Mouse (Mus musculus): ENCODE measurements around the gene Dpy19l3. TPM values are rescaled to one million over a fixed set of nuclear protein-coding genes. Genes with fewer than 3 reads are reported as not detected.
A peak's percentile ranks its signal among the peaks of the same experiment; 100 is the strongest.

Dpy19l3 gene
- polyA plus RNA-seq, 1 experiment from 2014 or later: 15.9 TPM

DNA sequence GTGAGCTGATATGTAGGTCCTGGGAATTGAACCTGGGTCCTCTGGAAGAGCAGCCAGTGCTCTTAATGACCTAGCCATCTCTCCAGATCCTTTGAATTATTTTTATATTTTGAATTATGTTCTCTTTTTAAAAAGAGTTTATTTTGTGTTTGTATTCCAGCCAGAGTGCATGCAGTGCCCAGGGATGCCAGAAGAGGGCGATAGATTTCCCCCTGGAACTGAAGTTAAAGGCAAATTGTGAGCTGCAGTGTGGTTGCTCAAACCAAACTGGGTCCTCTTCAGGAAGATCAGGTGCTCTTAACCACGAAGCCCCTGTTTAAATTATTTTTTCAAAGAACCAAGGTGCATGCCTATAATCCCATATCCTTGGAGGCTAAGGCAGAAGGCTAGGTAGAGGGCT lies 5.3 kb upstream of the Dpy19l3 start:
- no peaks in the 10 kb centered on the region for H3K36me3 ChIP-seq (ENCODE audit: control insufficient read depth, insufficient read depth, low read length)
- WGBS (ENCODE audit: insufficient replicate concordance): 5% methylated on average over 2 of the region's 2 CpGs
- no peak for ATAC-seq (replicated peaks; ENCODE audit: insufficient number of reproducible peaks, low FRiP score, low TSS enrichment)
- H3K4me3 ChIP-seq (ENCODE audit: low read depth, low read length): no peak overlapping the region
- no peaks in the 10 kb centered on the region for H3K4me1 ChIP-seq (ENCODE audit: control insufficient read depth, insufficient read depth, low read length)
- no peak overlapping the region for H3K9ac ChIP-seq (ENCODE audit: low read depth, low read length)
- no peaks in the 10 kb centered on the region for H3K27me3 ChIP-seq (ENCODE audit: control insufficient read depth, insufficient read depth, low read length)
- no peak overlapping the region for H3K4me2 ChIP-seq
- no peaks in the 10 kb centered on the region for H3K9me3 ChIP-seq (replicated peaks; ENCODE audit: control insufficient read depth, low read length)
- H3K27ac ChIP-seq (ENCODE audit: low read depth, low read length): no peak overlapping the region

DNA sequence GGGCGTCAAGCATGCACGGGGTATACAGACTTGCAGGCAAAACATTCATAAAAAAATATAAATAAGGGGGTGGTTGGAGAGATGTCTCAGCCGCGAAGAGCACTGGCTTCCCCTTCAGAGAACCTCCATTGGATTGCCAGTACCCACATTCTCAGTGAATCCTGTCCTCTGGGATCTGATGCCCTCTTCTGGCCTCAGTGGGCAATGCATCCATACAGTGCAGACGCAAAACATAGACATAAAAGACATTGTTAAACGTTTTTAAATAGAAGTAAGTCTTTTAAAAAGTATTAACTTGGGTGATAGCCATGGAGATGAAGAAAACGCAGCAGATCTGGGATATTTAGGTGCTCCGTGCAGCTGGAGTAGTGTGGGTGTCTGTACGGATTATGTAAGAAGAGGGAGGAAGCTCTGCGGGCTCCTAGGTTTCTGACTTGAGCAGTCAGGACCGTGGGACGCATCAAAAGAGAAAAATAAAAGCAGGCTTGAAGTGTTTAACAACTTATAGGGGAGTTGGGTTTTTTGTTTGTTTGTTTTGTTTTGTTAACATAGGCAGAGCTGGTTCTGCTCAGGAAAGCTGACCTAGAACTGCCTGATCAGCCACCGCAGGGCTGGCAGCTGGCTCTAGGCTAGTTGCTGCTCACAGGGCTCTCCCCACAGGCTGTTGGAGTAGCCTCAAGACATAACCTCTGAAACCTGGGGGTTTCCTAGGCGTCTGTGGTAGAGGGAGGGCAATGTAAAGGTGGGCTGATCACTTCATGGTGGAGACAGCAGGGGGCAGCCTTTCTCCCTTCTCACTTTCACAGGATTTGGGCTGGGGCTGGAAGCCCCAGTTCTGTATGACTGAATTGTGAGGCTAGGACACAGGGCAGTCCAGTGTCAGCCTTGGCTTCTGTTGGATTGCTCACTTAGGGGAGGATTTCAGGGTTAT lies 2.5 kb upstream of the Dpy19l3 start:
- Histone ChIP-seq H3K27ac (ENCODE audit: low read depth, low read length) (no peak overlapping the region), H3K9me3 (replicated peaks; ENCODE audit: control insufficient read depth, low read length) (no peaks in the 10 kb centered on the region), H3K9ac (ENCODE audit: low read depth, low read length) (no peak overlapping the region), H3K36me3 (ENCODE audit: control insufficient read depth, insufficient read depth, low read length) (no peaks in the 10 kb centered on the region), H3K4me3 (ENCODE audit: low read depth, low read length) (no peak overlapping the region), H3K4me2 (no peak overlapping the region), H3K4me1 (ENCODE audit: control insufficient read depth, insufficient read depth, low read length) (peaks cover 2% of the 10 kb centered on the region; the same call in 1 of the 2 replicates), H3K27me3 (ENCODE audit: control insufficient read depth, insufficient read depth, low read length) (no peaks in the 10 kb centered on the region)
- ATAC-seq (replicated peaks; ENCODE audit: insufficient number of reproducible peaks, low FRiP score, low TSS enrichment): no peak
- WGBS (ENCODE audit: insufficient replicate concordance): 35% methylated on average over 14 of the region's 14 CpGs

DNA sequence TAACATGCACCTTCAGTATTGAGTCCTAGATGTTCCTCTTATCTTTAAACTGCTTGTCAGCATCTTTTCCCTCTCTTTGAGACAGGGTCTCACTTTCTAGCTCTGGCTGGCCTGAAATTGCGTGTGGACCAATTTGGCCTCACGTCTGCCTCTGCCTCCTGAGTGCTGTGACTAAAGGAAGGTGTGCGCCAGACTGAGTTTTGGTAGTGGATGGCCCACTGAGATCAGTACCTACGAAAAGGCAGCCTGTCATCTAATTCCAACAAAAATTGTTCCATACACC lies 573 bp upstream of the Dpy19l3 start:
- H3K36me3 ChIP-seq (ENCODE audit: control insufficient read depth, insufficient read depth, low read length): no peaks in the 10 kb centered on the region
- H3K4me1 ChIP-seq (ENCODE audit: control insufficient read depth, insufficient read depth, low read length): peaks cover 2% of the 10 kb centered on the region; the same call in 1 of the 2 replicates
- 68% methylated on average over 4 of the region's 4 CpGs for WGBS (ENCODE audit: insufficient replicate concordance)
- no peaks in the 10 kb centered on the region for H3K9me3 ChIP-seq (replicated peaks; ENCODE audit: control insufficient read depth, low read length)
- peak overlapping the region; percentile 83 for H3K9ac ChIP-seq (ENCODE audit: low read depth, low read length)
- no peaks in the 10 kb centered on the region for H3K27me3 ChIP-seq (ENCODE audit: control insufficient read depth, insufficient read depth, low read length)
- peak overlapping the region; percentile 98 for H3K4me2 ChIP-seq
- no peak for ATAC-seq (replicated peaks; ENCODE audit: insufficient number of reproducible peaks, low FRiP score, low TSS enrichment)
- H3K27ac ChIP-seq (ENCODE audit: low read depth, low read length): no peak overlapping the region
- peak overlapping the region; percentile 90 for H3K4me3 ChIP-seq (ENCODE audit: low read depth, low read length)

DNA sequence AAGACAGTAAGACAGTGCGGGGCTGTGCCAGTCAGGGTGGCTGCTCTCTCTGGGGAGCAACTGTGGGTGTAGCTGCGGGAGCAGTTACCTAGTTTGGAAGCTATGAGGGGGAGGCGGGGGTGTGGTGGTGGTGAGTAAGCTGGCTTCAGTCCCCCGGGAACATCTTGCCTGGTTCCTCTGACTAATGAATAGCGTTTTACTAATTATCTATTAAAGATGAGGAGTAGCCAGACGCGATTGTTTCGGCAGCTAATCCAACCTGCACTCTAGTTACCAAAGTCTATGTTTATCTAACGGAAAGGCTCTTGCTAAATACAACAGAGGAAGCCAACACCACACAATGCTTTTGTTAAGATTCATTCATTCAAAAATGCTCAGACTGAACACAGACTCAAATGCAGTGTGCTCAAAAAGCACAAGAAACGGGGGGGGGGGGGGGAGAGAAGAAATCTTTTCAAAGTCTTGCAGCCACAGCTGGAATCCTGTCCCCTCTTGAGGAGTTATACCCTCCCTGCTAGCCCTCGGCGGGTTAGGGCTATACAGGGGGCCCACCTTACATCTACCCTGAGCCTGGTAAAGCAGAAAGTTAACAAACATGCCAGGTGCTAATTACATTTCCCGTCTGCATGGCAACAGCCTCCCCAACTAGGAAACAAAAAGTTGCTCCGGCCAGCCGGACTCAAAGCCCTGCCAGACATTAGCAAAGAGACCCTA lies 778 bp downstream of the Dpy19l3 start:
- Histone ChIP-seq H3K4me3 (ENCODE audit: low read depth, low read length) (peak overlapping the region; percentile 90), H3K9me3 (replicated peaks; ENCODE audit: control insufficient read depth, low read length) (no peaks in the 10 kb centered on the region), H3K27me3 (ENCODE audit: control insufficient read depth, insufficient read depth, low read length) (no peaks in the 10 kb centered on the region), H3K36me3 (ENCODE audit: control insufficient read depth, insufficient read depth, low read length) (peaks cover 6% of the 10 kb centered on the region; the same call in 1 of the 2 replicates), H3K4me2 (peak overlapping the region; percentile 98), H3K4me1 (ENCODE audit: control insufficient read depth, insufficient read depth, low read length) (peaks cover 2% of the 10 kb centered on the region; the same call in 1 of the 2 replicates), H3K9ac (ENCODE audit: low read depth, low read length) (peak overlapping the region; percentile 83), H3K27ac (ENCODE audit: low read depth, low read length) (no peak overlapping the region)
- ATAC-seq (replicated peaks; ENCODE audit: insufficient number of reproducible peaks, low FRiP score, low TSS enrichment): no peak
- 4% methylated on average over 14 of the region's 15 CpGs for WGBS (ENCODE audit: insufficient replicate concordance)

DNA sequence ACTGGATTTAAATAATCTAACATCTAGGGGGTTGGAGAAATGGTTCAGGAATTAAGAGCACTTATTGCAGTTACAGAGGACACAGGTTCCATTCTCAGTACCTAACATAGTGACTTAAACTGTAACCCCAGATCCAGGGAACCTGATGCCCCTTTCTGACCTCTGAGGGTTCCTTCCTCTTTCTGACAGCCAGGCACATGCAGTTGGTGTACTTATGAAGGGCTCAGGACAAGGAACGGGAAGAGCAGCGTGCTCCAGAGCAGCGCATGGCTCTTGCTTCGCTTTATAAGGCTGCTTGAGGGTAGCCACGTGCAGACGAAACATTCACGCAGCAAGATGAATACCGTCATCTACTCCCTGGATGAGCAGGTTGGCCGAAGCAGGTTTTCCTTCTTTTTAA lies 3.4 kb downstream of the Dpy19l3 start:
- ATAC-seq (replicated peaks; ENCODE audit: insufficient number of reproducible peaks, low FRiP score, low TSS enrichment): no peak
- Histone ChIP-seq H3K4me1 (ENCODE audit: control insufficient read depth, insufficient read depth, low read length) (peaks cover 2% of the 10 kb centered on the region; the same call in 1 of the 2 replicates), H3K27ac (ENCODE audit: low read depth, low read length) (no peak overlapping the region), H3K4me2 (no peak overlapping the region), H3K9ac (ENCODE audit: low read depth, low read length) (no peak overlapping the region), H3K36me3 (ENCODE audit: control insufficient read depth, insufficient read depth, low read length) (peaks cover 16% of the 10 kb centered on the region), H3K27me3 (ENCODE audit: control insufficient read depth, insufficient read depth, low read length) (no peaks in the 10 kb centered on the region), H3K4me3 (ENCODE audit: low read depth, low read length) (no peak overlapping the region), H3K9me3 (replicated peaks; ENCODE audit: control insufficient read depth, low read length) (no peaks in the 10 kb centered on the region)
- WGBS (ENCODE audit: insufficient replicate concordance): 85% methylated on average over 9 of the region's 9 CpGs

DNA sequence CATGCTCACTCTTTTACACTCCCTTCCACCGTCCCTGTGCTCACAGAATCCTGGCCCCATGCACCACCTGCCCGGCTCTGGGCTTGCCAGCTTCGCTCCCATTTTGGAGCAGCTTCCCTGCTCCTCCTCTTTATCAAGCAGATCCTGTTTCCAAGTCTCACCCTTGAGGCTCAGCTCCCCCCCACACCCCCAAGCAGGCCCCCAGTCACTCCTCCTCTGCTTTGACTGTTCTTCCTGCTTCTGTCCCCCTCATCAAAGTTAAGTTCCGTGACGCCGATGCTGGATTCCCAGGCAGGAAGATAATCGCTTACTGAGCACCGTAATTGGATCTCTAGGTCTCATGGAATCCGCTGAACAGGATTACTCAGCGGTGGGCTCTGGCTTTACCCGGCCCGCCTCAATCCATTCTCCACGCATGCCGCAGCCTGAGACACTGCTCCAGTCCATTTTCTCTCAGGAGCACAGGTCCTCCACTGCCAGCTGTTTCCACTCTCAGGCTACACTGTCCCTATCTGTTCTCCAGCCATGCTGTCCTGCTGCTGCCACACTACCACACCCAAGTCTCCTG lies 6.8 kb downstream of the Dpy19l3 start:
- H3K4me1 ChIP-seq (ENCODE audit: control insufficient read depth, insufficient read depth, low read length): no peaks in the 10 kb centered on the region
- no peak overlapping the region for H3K27ac ChIP-seq (ENCODE audit: low read depth, low read length)
- no peak overlapping the region for H3K4me2 ChIP-seq
- no peak for ATAC-seq (replicated peaks; ENCODE audit: insufficient number of reproducible peaks, low FRiP score, low TSS enrichment)
- H3K9ac ChIP-seq (ENCODE audit: low read depth, low read length): no peak overlapping the region
- 82% methylated on average over 14 of the region's 14 CpGs for WGBS (ENCODE audit: insufficient replicate concordance)
- peaks cover 18% of the 10 kb centered on the region for H3K36me3 ChIP-seq (ENCODE audit: control insufficient read depth, insufficient read depth, low read length)
- no peaks in the 10 kb centered on the region for H3K9me3 ChIP-seq (replicated peaks; ENCODE audit: control insufficient read depth, low read length)
- no peaks in the 10 kb centered on the region for H3K27me3 ChIP-seq (ENCODE audit: control insufficient read depth, insufficient read depth, low read length)
- H3K4me3 ChIP-seq (ENCODE audit: low read depth, low read length): no peak overlapping the region

DNA sequence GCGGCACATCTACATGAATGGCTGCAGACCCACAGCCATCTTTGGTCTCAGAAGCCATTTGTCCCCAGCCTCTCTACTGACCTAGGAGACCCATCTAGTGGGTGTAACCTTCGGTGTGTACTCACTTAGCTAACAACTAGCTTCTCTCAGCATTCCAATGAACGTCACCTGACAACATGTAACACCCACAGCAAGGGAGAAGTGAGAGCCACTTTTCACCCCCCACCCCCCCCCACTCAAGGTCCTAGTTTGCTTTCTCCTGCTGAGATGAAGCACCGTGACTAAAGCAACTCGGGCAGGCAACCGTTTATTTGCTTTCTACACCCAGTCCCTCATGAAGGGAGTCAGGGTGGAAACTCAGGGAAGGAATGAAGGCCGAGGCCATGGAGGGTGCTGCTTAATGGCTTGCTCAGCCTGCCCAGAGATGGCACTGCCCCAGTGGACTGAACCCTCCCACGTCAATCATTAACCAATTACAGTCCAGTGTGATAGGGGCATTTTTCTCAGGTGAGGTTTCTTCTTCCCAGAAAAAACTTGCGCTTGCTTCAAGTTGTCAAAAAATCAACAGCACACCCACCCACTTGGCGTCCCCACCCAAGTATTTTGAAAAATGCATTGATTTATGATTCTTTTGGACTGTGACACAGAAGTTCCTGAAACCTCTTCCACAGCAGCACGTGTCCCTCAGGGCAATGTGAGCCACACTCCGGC lies 7.4 kb downstream of the Dpy19l3 start:
- Histone ChIP-seq H3K36me3 (ENCODE audit: control insufficient read depth, insufficient read depth, low read length) (peaks cover 18% of the 10 kb centered on the region), H3K27me3 (ENCODE audit: control insufficient read depth, insufficient read depth, low read length) (no peaks in the 10 kb centered on the region), H3K9ac (ENCODE audit: low read depth, low read length) (no peak overlapping the region), H3K4me2 (no peak overlapping the region), H3K4me1 (ENCODE audit: control insufficient read depth, insufficient read depth, low read length) (no peaks in the 10 kb centered on the region), H3K4me3 (ENCODE audit: low read depth, low read length) (no peak overlapping the region), H3K9me3 (replicated peaks; ENCODE audit: control insufficient read depth, low read length) (no peaks in the 10 kb centered on the region), H3K27ac (ENCODE audit: low read depth, low read length) (no peak overlapping the region)
- no peak for ATAC-seq (replicated peaks; ENCODE audit: insufficient number of reproducible peaks, low FRiP score, low TSS enrichment)
- 87% methylated on average over 12 of the region's 12 CpGs for WGBS (ENCODE audit: insufficient replicate concordance)

DNA sequence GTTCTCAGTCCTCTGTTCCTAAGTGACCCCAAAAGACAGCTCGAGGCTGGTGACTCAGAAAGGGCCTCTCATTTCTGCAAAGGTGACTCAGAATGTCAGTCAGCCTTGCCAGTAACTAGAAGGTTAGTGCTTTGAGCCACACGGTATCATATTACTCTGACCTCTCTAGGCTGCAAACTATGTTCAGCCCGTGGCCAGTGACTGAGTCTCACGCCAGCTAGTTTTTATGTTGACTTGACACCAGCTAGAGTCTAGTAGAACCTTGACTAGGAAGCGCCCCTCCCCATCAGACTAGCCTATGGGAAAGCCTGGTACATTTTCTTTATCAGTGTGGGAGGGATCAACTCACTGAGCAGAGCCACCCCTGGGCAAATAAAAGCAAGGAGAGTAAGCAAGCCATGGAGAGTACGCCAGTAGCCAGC lies 9.0 kb downstream of the Dpy19l3 start:
- WGBS (ENCODE audit: insufficient replicate concordance): 69% methylated on average over 6 of the region's 6 CpGs
- Histone ChIP-seq H3K4me1 (ENCODE audit: control insufficient read depth, insufficient read depth, low read length) (no peaks in the 10 kb centered on the region), H3K27me3 (ENCODE audit: control insufficient read depth, insufficient read depth, low read length) (no peaks in the 10 kb centered on the region), H3K4me3 (ENCODE audit: low read depth, low read length) (no peak overlapping the region), H3K9ac (ENCODE audit: low read depth, low read length) (no peak overlapping the region), H3K27ac (ENCODE audit: low read depth, low read length) (no peak overlapping the region), H3K4me2 (no peak overlapping the region), H3K36me3 (ENCODE audit: control insufficient read depth, insufficient read depth, low read length) (peaks cover 18% of the 10 kb centered on the region), H3K9me3 (replicated peaks; ENCODE audit: control insufficient read depth, low read length) (no peaks in the 10 kb centered on the region)
- no peak for ATAC-seq (replicated peaks; ENCODE audit: insufficient number of reproducible peaks, low FRiP score, low TSS enrichment)

Measured in heart, embryonic 11.5 days (tissue).